Mouse (Mus musculus) hindbrain, embryonic 11.5 days (tissue): ENCODE results near the gene Snrk. TPM values are rescaled to one million over a fixed set of nuclear protein-coding genes. Genes with fewer than 3 reads are reported as not detected.

Source experiments
- ATAC-seq: fragments of 200-750 bp; cut with Nextera tagmentation; 2 replicates; pipeline ENCODE4 v1.8.0; 2017; ENCODE audit warnings: mild to moderate bottlenecking, moderate TSS enrichment, moderate library complexity; ENCODE audit not compliant: low FRiP score
- DNase-seq: peaks from one replicate; pipeline ENCODE4 v3.0.0-alpha.2; 2015; ENCODE audit warnings: low spot score
- H3K27ac ChIP-seq: fragments of 300-500 bp; sonication (generic); 2 replicates; pipeline ENCODE4 v1.5.1; 2014; ENCODE audit warnings: mild to moderate bottlenecking, low read depth, low read length
- H3K27me3 ChIP-seq: fragments of 300-500 bp; sonication (generic); 2 replicates; pipeline ENCODE4 v1.6.1; 2014; ENCODE audit warnings: mild to moderate bottlenecking, low read length, moderate library complexity, mixed read lengths; ENCODE audit not compliant: control insufficient read depth, insufficient read depth
- H3K36me3 ChIP-seq: fragments of 300-500 bp; sonication (generic); 2 replicates; pipeline ENCODE4 v1.6.1; 2014; ENCODE audit warnings: mild to moderate bottlenecking, low read length, moderate library complexity, mixed read lengths; ENCODE audit not compliant: control insufficient read depth, insufficient read depth
- H3K4me1 ChIP-seq: fragments of 300-500 bp; sonication (generic); replicated peaks from 2 replicates; pipeline ENCODE4 v1.6.1; 2014; ENCODE audit warnings: low read length, mixed read lengths; ENCODE audit not compliant: control insufficient read depth, insufficient read depth
- H3K4me2 ChIP-seq: fragments of 300-500 bp; sonication (generic); replicated peaks from 2 replicates; pipeline ENCODE4 v1.6.1; 2014; ENCODE audit warnings: mild to moderate bottlenecking, low read depth, low read length
- H3K4me3 ChIP-seq: fragments of 300-500 bp; sonication (generic); 2 replicates; pipeline ENCODE4 v1.5.1; 2014; ENCODE audit warnings: low read depth, low read length
- H3K9ac ChIP-seq: fragments of 300-500 bp; sonication (generic); 2 replicates; pipeline ENCODE4 v1.6.1; 2014; ENCODE audit warnings: low read depth, low read length
- H3K9me3 ChIP-seq: fragments of 300-500 bp; sonication (generic); 2 replicates; pipeline ENCODE4 v1.6.1; 2016; ENCODE audit warnings: low read length; ENCODE audit not compliant: control insufficient read depth
- WGBS: fragments of 180-500 bp; shearing (Covaris S2); extraction: QIAGEN DNeasy Blood & Tissue Kit; methylation state at CpG from one replicate; pipeline ENCODE4 v1.1.7; 2014; 5-methylcytosine and 5-hydroxymethylcytosine counted together
- polyA plus RNA-seq: library from polyadenylated mRNA; unstranded; fragments of >200 nt; fragmentation: Nextera tagmentation; extraction: Ambion mirVana; gene quantifications from 2 replicates; pipeline ENCODE4 v1.2.1, GENCODE M21; 2014

The Snrk gene
- polyA plus RNA-seq, 1 experiment from 2014 or later: 22.0 TPM

- Histone ChIP-seq H3K27me3 (no peaks in the 10 kb centered on the region), H3K9me3 (no peaks in the 10 kb centered on the region), H3K9ac (no peak overlapping the region), H3K36me3 (peaks cover 5% of the 10 kb centered on the region; the same call in 1 of the 2 replicates), H3K4me1 (no peaks in the 10 kb centered on the region), H3K4me3 (no peak overlapping the region), H3K27ac (no peak overlapping the region), H3K4me2 (no peak overlapping the region)
- no peak for ATAC-seq
- WGBS: 91% methylated on average over 3 of the region's 3 CpGs
- DNase-seq: no peak
These were observed 27.7 kb downstream of the Snrk start for GRCm38 (mm10) chr9:122144776-122145175.

GRCm38 (mm10) chr9:122145677-122146076, 28.6 kb downstream of the Snrk start:
- H3K36me3 ChIP-seq: peaks cover 5% of the 10 kb centered on the region; the same call in 1 of the 2 replicates
- H3K27me3 ChIP-seq: no peaks in the 10 kb centered on the region
- no peaks in the 10 kb centered on the region for H3K9me3 ChIP-seq
- H3K4me2 ChIP-seq: no peak overlapping the region
- H3K9ac ChIP-seq: no peak overlapping the region
- no peaks in the 10 kb centered on the region for H3K4me1 ChIP-seq
- DNase-seq (no peak), ATAC-seq (no peak)
- no peak overlapping the region for H3K27ac ChIP-seq
- H3K4me3 ChIP-seq: no peak overlapping the region

- 84% methylated on average over 4 of the region's 4 CpGs for WGBS
- H3K9me3 ChIP-seq: no peaks in the 10 kb centered on the region
- no peak for ATAC-seq
These were observed 29.2 kb downstream of the Snrk start for GRCm38 (mm10) chr9:122146124-122146870.

DNA sequence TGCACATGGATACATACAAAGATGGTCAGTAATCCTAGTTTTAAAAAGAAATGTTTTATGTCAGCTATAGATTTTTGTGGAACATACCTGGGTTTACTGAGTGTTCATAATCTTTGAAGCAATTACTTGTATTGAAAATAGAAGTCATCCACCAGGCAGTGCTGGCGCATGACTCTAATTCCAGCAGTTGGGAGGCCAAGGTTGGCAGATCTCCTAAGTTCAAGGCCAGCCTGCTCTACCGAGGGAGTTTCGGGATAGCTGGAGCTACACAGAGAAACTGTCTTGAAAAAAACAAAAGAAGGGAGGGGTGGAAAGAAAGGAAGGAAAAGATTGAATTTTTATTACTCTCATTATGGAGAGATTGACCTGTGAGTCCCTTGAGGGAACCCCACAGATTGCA, 31.3 kb downstream of the Snrk start:
- no peaks in the 10 kb centered on the region for H3K27me3 ChIP-seq
- peaks cover 5% of the 10 kb centered on the region; the same call in 1 of the 2 replicates for H3K36me3 ChIP-seq
- no peak overlapping the region for H3K27ac ChIP-seq
- H3K4me1 ChIP-seq: no peaks in the 10 kb centered on the region
- DNase-seq: no peak
- no peaks in the 10 kb centered on the region for H3K9me3 ChIP-seq
- ATAC-seq: no peak
- H3K4me2 ChIP-seq: no peak overlapping the region
- no peak overlapping the region for H3K9ac ChIP-seq
- H3K4me3 ChIP-seq: no peak overlapping the region
- 92% methylated on average over 3 of the region's 3 CpGs for WGBS

More at GRCm38 (mm10) chr9:122146124-122146870, 29.2 kb downstream of the Snrk start:
- no peaks in the 10 kb centered on the region for H3K4me1 ChIP-seq
- H3K27me3 ChIP-seq: no peaks in the 10 kb centered on the region
- DNase-seq: no peak
- H3K36me3 ChIP-seq: peaks cover 5% of the 10 kb centered on the region; the same call in 1 of the 2 replicates
- no peak overlapping the region for H3K27ac ChIP-seq
- H3K4me2 ChIP-seq: no peak overlapping the region
- H3K9ac ChIP-seq: no peak overlapping the region
- no peak overlapping the region for H3K4me3 ChIP-seq

- H3K27ac ChIP-seq: no peak overlapping the region
- no peak overlapping the region for H3K4me3 ChIP-seq
- H3K4me1 ChIP-seq: no peaks in the 10 kb centered on the region
- H3K4me2 ChIP-seq: no peak overlapping the region
- H3K9me3 ChIP-seq: no peaks in the 10 kb centered on the region
- 0 out of 2 replicates have a peak, but pooled peaks cover under 1% of the 10 kb centered on the region for H3K36me3 ChIP-seq
- H3K9ac ChIP-seq: no peak overlapping the region
- WGBS: 86% methylated on average over 9 of the region's 9 CpGs
- H3K27me3 ChIP-seq: no peaks in the 10 kb centered on the region
- no peak for DNase-seq
- ATAC-seq: no peak
These were observed 33.1 kb downstream of the Snrk start for GRCm38 (mm10) chr9:122149997-122150826.

GRCm38 (mm10) chr9:122152063-122152462, 35.0 kb downstream of the Snrk start:
- H3K9me3 ChIP-seq: no peaks in the 10 kb centered on the region
- DNase-seq: no peak
- no peak overlapping the region for H3K4me3 ChIP-seq
- ATAC-seq: no peak
- no peaks in the 10 kb centered on the region for H3K27me3 ChIP-seq
- no peak overlapping the region for H3K4me2 ChIP-seq
- no peak overlapping the region for H3K27ac ChIP-seq
- 91% methylated on average over 4 of the region's 4 CpGs for WGBS
- H3K36me3 ChIP-seq: no peaks in the 10 kb centered on the region
- H3K4me1 ChIP-seq: no peaks in the 10 kb centered on the region
- no peak overlapping the region for H3K9ac ChIP-seq

DNA sequence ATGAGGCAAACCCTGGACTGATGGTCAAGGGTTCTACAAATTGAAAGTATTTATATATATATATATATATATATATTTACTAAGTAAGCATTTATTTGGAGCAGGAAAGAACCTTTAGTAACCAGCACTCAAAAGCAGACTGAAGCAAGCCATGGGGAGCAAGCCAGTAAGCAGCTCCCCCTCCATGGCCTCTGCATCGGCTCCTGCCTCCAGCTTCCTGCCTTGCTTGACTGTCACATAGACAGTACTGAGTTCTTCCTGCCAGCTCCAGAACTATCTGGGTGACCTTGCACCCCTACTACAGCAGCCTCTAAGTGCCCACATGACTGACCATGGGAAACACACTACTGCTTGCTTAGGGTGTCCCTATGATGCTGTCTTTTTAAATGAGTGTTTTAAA, 35.4 kb downstream of the Snrk start:
- no peaks in the 10 kb centered on the region for H3K4me1 ChIP-seq
- 95% methylated on average over 1 of the region's 1 CpGs for WGBS

DNA sequence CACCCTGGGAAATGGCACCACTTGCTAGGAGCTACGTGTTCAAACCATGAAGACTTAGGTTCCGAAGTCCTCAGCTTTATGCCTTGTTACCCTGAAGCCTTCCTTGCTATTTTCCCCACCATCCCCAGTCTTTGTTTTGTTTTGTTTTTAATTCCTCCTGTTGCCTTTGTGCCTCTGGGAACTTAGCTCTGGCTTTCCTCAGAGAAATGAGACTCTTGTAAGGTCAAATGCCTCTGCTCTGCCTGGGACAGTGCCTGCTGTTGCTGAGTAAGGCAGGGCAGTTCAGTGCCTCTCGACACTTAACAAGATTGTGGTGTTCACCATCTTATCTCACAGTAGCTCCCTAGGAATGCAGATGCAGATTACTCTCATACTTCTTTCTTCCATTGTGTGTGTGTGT, 36.4 kb downstream of the Snrk start:
- 85% methylated on average over 3 of the region's 3 CpGs for WGBS
- H3K4me1 ChIP-seq: no peaks in the 10 kb centered on the region
- H3K36me3 ChIP-seq: no peaks in the 10 kb centered on the region
- H3K27ac ChIP-seq: no peak overlapping the region
- no peaks in the 10 kb centered on the region for H3K9me3 ChIP-seq
- H3K4me3 ChIP-seq: no peak overlapping the region
- no peak overlapping the region for H3K9ac ChIP-seq
- no peaks in the 10 kb centered on the region for H3K27me3 ChIP-seq
- H3K4me2 ChIP-seq: no peak overlapping the region
- DNase-seq (no peak), ATAC-seq (no peak)

More for the DNA sequence above, 35.4 kb downstream of the Snrk start:
- Histone ChIP-seq H3K9ac (no peak overlapping the region), H3K4me3 (no peak overlapping the region), H3K36me3 (no peaks in the 10 kb centered on the region), H3K9me3 (no peaks in the 10 kb centered on the region), H3K27me3 (no peaks in the 10 kb centered on the region), H3K27ac (no peak overlapping the region), H3K4me2 (no peak overlapping the region)
- ATAC-seq (no peak), DNase-seq (no peak)
